Mouse (Mus musculus): Measurements from ENCODE around the gene Fam126a.

GRCm38 (mm10) chr5:24077739-24078306 is 47.3 kb upstream of the Fam126a start:
- TF ChIP-seq CTCF (IDR thresholded peaks at IDR 0.05; ENCODE audit: control insufficient read depth, insufficient read depth, insufficient replicate concordance, low read depth, low read length) (no peak), POLR2A (IDR thresholded peaks at IDR 0.05; ENCODE audit: control insufficient read depth, low read depth, low read length) (no peak)

Measured in testis, adult 2 months (tissue).